Mouse (Mus musculus): ENCODE data around the gene Art3. TPM values are rescaled to one million over a fixed set of nuclear protein-coding genes. Genes with fewer than 3 reads are reported as not detected.

Art3 gene
- polyA plus RNA-seq, 2 experiments: 1.1 to 1.7 TPM

DNA sequence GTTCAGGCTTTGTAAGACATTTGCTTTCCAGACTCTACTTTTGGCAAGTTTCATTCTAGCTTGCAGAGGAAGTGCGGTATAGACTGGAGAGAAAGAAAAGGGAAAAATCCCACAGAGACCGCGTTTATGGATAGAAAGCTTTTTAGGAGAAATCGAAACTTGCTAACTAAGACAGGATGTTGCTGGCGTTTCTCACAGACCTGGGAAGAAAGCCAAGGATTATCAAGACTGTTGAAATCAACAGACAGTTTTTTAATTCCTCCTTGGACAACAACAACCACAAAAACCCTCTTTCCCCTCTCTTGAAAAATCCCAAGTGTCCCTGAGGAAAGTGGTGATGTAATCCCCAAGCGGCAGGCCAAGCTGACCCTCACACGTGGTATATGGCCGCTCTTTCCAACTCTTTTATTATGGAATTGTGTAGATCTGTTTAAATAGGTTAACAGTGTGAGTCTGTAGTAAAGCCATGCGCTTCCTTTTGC, 773 bp downstream of the Art3 start:
- H3K4me2 ChIP-seq (ENCODE audit: low read depth): no peak overlapping the region
- no peak for ATAC-seq (ENCODE audit: insufficient read depth)
- no peaks in the 10 kb centered on the region for H3K4me1 ChIP-seq (replicated peaks; ENCODE audit: control insufficient read depth in 2 of 2, insufficient read depth in 2 of 2, low read length in 1 of 2)
- DNase-seq (ENCODE audit: low read depth in 3 of 3, low spot score in 3 of 3): no peak
- no peaks in the 10 kb centered on the region for H3K36me3 ChIP-seq (replicated peaks; ENCODE audit: control insufficient read depth, insufficient read depth, low read depth)
- H3K27ac ChIP-seq: no peak overlapping the region
- H3K27me3 ChIP-seq (ENCODE audit: control insufficient read depth, insufficient read depth, low read length): no peaks in the 10 kb centered on the region; the same call in 1 of the 2 replicates
- no peak overlapping the region for H3K4me3 ChIP-seq (ENCODE audit: insufficient read depth in 1 of 2, low read depth in 2 of 2, low read length in 2 of 2)
- no peak overlapping the region for H3K9ac ChIP-seq (replicated peaks)
- TF ChIP-seq EP300 (IDR thresholded peaks at IDR 0.05; ENCODE audit: low read depth): no peak
- TF ChIP-seq CTCF (IDR thresholded peaks at IDR 0.05; ENCODE audit: low read depth): no peak
- WGBS (ENCODE audit: insufficient replicate concordance): 66% methylated on average over 9 of the region's 9 CpGs
- H3K9me3 ChIP-seq (ENCODE audit: control insufficient read depth, low read length): no peaks in the 10 kb centered on the region

DNA sequence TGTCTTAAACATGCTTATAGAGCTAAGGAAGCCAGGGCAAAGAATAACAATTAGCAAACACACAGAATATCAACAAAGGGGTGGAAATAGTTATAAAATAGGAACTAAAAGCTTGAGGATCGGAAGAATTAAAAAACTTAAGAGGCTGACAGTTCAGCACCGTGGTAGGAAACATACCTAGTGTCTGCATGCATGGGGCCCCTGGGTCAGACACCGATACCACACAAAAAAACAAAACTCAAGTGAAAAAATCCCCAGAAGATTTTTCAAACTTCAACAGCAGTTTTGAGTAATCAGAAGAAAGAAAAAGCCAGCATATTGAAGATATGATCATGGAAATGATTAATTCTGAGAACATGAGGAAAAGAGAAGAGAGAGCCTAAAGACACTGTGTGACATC, 5.1 kb downstream of the Art3 start:
- TF ChIP-seq CTCF (IDR thresholded peaks at IDR 0.05; ENCODE audit: low read depth) (no peak), EP300 (IDR thresholded peaks at IDR 0.05; ENCODE audit: low read depth) (no peak)
- no peaks in the 10 kb centered on the region for H3K27me3 ChIP-seq (ENCODE audit: control insufficient read depth, insufficient read depth, low read length)
- no peak for DNase-seq (ENCODE audit: low read depth in 3 of 3, low spot score in 3 of 3)
- no peak overlapping the region for H3K4me2 ChIP-seq (ENCODE audit: low read depth)
- no peak overlapping the region for H3K27ac ChIP-seq
- H3K36me3 ChIP-seq (replicated peaks; ENCODE audit: control insufficient read depth, insufficient read depth, low read depth): no peaks in the 10 kb centered on the region
- H3K9me3 ChIP-seq (ENCODE audit: control insufficient read depth, low read length): no peaks in the 10 kb centered on the region
- no peak for ATAC-seq (ENCODE audit: insufficient read depth)
- no peak overlapping the region for H3K4me3 ChIP-seq (ENCODE audit: insufficient read depth in 1 of 2, low read depth in 2 of 2, low read length in 2 of 2)
- H3K9ac ChIP-seq (replicated peaks): no peak overlapping the region
- H3K4me1 ChIP-seq (replicated peaks; ENCODE audit: control insufficient read depth in 2 of 2, insufficient read depth in 2 of 2, low read length in 1 of 2): no peaks in the 10 kb centered on the region
- 50% methylated on average over 3 of the region's 3 CpGs for WGBS (ENCODE audit: insufficient replicate concordance)

DNA sequence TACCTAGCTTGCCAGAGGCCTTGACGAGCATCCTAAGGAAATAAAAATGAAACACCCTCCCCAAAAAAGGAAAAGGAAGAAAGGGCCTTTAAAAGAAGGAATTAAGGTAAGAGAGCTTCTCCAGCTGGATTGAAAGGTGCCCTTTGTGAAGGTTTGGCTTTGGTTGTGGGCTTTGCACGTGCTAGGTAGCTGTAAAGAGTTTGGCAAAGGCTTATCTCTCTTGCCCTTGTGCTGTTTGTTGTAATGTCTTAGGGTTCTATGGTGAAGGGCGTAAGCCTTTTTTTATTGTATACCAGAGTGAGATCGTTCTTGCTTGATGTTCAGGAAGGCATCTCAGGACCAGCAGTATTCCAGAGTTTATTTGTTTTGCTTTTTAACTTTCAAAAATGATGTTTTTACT, 9.0 kb downstream of the Art3 start:
- no peak for TF ChIP-seq CTCF (IDR thresholded peaks at IDR 0.05; ENCODE audit: low read depth)
- no peak for TF ChIP-seq EP300 (IDR thresholded peaks at IDR 0.05; ENCODE audit: low read depth)
- no peak for DNase-seq (ENCODE audit: low read depth in 3 of 3, low spot score in 3 of 3)
- no peaks in the 10 kb centered on the region for H3K9me3 ChIP-seq (ENCODE audit: control insufficient read depth, low read length)
- ATAC-seq (ENCODE audit: insufficient read depth): no peak
- H3K36me3 ChIP-seq (replicated peaks; ENCODE audit: control insufficient read depth, insufficient read depth, low read depth): no peaks in the 10 kb centered on the region
- H3K27ac ChIP-seq: no peak overlapping the region
- no peaks in the 10 kb centered on the region for H3K27me3 ChIP-seq (ENCODE audit: control insufficient read depth, insufficient read depth, low read length)
- H3K4me3 ChIP-seq (ENCODE audit: insufficient read depth in 1 of 2, low read depth in 2 of 2, low read length in 2 of 2): no peak overlapping the region
- no peak overlapping the region for H3K9ac ChIP-seq (replicated peaks)
- H3K4me2 ChIP-seq (ENCODE audit: low read depth): no peak overlapping the region
- WGBS (ENCODE audit: insufficient replicate concordance): 50% methylated on average over 4 of the region's 4 CpGs
- H3K4me1 ChIP-seq (replicated peaks; ENCODE audit: control insufficient read depth in 2 of 2, insufficient read depth in 2 of 2, low read length in 1 of 2): no peaks in the 10 kb centered on the region

DNA sequence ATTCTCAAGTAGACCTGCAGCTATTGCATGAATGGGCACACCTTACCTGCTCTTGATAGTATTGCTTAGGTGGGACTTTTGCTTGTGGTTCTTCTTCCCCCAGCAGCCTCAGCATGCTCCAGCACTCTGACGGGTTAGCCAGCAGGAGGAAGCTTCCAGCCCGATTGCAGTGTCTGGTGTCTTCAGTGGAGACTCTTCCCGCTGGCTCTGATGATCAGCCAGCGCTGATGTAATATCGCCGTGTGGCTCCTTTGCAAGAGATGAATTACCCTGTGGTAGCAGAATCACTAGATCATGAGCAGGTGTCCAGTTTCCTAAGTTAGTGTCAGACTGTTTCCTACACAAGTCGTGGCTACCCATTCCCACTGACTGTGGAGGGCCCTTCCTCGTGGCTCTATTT, 13.4 kb downstream of the Art3 start:
- H3K4me2 ChIP-seq (ENCODE audit: low read depth): no peak overlapping the region
- no peak overlapping the region for H3K27ac ChIP-seq
- H3K9me3 ChIP-seq (ENCODE audit: control insufficient read depth, low read length): no peaks in the 10 kb centered on the region
- no peaks in the 10 kb centered on the region for H3K36me3 ChIP-seq (replicated peaks; ENCODE audit: control insufficient read depth, insufficient read depth, low read depth)
- peaks cover 2 to 14% of the 10 kb centered on the region in 2 experiments; a peak in 2 of 4 replicates for H3K4me1 ChIP-seq (replicated peaks; ENCODE audit: control insufficient read depth in 2 of 2, insufficient read depth in 2 of 2, low read length in 1 of 2)
- 65% methylated on average over 8 of the region's 8 CpGs for WGBS (ENCODE audit: insufficient replicate concordance)
- ATAC-seq (ENCODE audit: insufficient read depth) (no peak), DNase-seq (ENCODE audit: low read depth in 3 of 3, low spot score in 3 of 3) (no peak)
- no peaks in the 10 kb centered on the region for H3K27me3 ChIP-seq (ENCODE audit: control insufficient read depth, insufficient read depth, low read length)
- TF ChIP-seq CTCF (IDR thresholded peaks at IDR 0.05; ENCODE audit: low read depth) (no peak), EP300 (IDR thresholded peaks at IDR 0.05; ENCODE audit: low read depth) (no peak)
- H3K9ac ChIP-seq (replicated peaks): no peak overlapping the region
- H3K4me3 ChIP-seq (ENCODE audit: insufficient read depth in 1 of 2, low read depth in 2 of 2, low read length in 2 of 2): no peak overlapping the region

DNA sequence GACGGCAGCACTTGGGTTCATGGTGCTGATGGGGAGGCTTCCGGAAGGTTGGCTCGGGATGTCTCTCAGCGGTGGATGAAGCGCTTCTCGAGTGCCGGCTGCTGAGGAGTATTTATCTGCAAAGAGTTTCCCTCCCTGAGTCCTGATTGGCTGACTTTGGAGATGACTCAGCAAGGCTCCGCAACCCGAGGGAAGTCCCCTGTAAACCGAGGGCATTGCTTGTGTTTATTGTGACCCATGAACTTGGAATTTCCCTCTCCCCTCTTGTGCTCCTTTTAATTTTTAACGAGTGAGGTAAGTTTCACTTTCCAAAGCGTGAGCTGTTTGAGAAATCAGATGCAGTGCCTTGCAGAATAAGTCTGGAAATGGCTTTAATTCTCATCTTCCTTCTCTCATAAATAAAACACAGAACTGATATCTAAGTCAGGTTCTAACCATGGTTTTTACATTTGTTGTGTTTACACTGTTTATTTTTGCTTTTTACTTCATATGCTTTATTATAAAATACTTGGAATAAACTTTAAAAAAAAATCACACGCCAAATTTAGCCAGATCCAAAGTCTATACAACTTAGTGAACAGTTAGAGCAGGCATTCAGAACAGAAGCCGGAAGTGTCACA, 17.3 kb downstream of the Art3 start, which contains the start of gene Cxcl10:
Gene Cxcl10 (minus strand): TSS at position 96 of the 620 bp plus-strand sequence.
- TF ChIP-seq EP300 (IDR thresholded peaks at IDR 0.05; ENCODE audit: low read depth) (no peak), CTCF (IDR thresholded peaks at IDR 0.05; ENCODE audit: low read depth) (no peak)
- Histone ChIP-seq H3K36me3 (replicated peaks; ENCODE audit: control insufficient read depth, insufficient read depth, low read depth) (no peaks in the 10 kb centered on the region), H3K9me3 (ENCODE audit: control insufficient read depth, low read length) (no peaks in the 10 kb centered on the region), H3K27ac (no peak within 1 kb of the TSS), H3K4me1 (replicated peaks; ENCODE audit: control insufficient read depth in 2 of 2, insufficient read depth in 2 of 2, low read length in 1 of 2) (peaks cover 2 to 17% of the 10 kb centered on the region in 2 experiments; a peak in 2 of 4 replicates), H3K27me3 (ENCODE audit: control insufficient read depth, insufficient read depth, low read length) (no peaks in the 10 kb centered on the region), H3K9ac (replicated peaks) (no peak within 1 kb of the TSS), H3K4me2 (ENCODE audit: low read depth) (peak within 1 kb of the TSS; percentile 31), H3K4me3 (ENCODE audit: insufficient read depth in 1 of 2, low read depth in 2 of 2, low read length in 2 of 2) (no peak within 1 kb of the TSS; a peak in 1 of 4 replicates)
- 14% methylated on average over 14 of the region's 14 CpGs for WGBS (ENCODE audit: insufficient replicate concordance)
- peak; percentile 68 to 86 (median 70) for DNase-seq (ENCODE audit: low read depth in 3 of 3, low spot score in 3 of 3)
- peak; percentile 80 for ATAC-seq (ENCODE audit: insufficient read depth)

Measured in liver, embryonic 14.5 days (tissue).